Mouse (Mus musculus) liver, embryonic 13.5 days (tissue): ENCODE data around the gene Coro6. TPM values are rescaled to one million over a fixed set of nuclear protein-coding genes. Genes with fewer than 3 reads are reported as not detected.

Experiments used
- ATAC-seq: fragments of 200-750 bp; cut with Nextera tagmentation; 2 replicates; pipeline ENCODE4 v1.8.0; 2017; ENCODE audit warnings: low read depth, mild to moderate bottlenecking, moderate number of reproducible peaks, moderate library complexity
- DNase-seq: peaks from one replicate; pipeline ENCODE4 v3.0.0; 2022
- H3K27ac ChIP-seq: fragments of 300-500 bp; sonication (generic); 2 replicates; pipeline ENCODE4 v1.5.1; 2015; ENCODE audit warnings: moderate library complexity, mild to moderate bottlenecking, inconsistent platforms
- H3K27me3 ChIP-seq: fragments of 300-500 bp; sonication (generic); 2 replicates; pipeline ENCODE4 v1.6.1; 2015; ENCODE audit warnings: mild to moderate bottlenecking, inconsistent platforms
- H3K36me3 ChIP-seq: fragments of 300-500 bp; sonication (generic); 2 replicates; pipeline ENCODE4 v1.6.1; 2015; ENCODE audit warnings: mild to moderate bottlenecking, inconsistent platforms
- H3K4me1 ChIP-seq: fragments of 300-500 bp; sonication (generic); replicated peaks from 2 replicates; pipeline ENCODE4 v1.6.1; 2015; ENCODE audit warnings: inconsistent platforms
- H3K4me2 ChIP-seq: fragments of 300-500 bp; sonication (generic); 2 replicates; pipeline ENCODE4 v1.6.1; 2015; ENCODE audit warnings: inconsistent platforms, mild to moderate bottlenecking, moderate library complexity
- H3K4me3 ChIP-seq: fragments of 300-500 bp; sonication (generic); replicated peaks from 2 replicates; pipeline ENCODE4 v1.5.1; 2015; ENCODE audit warnings: mild to moderate bottlenecking, inconsistent platforms
- H3K9ac ChIP-seq: fragments of 300-500 bp; sonication (generic); 2 replicates; pipeline ENCODE4 v1.6.1; 2015; ENCODE audit warnings: mild to moderate bottlenecking, inconsistent platforms
- H3K9me3 ChIP-seq: fragments of 300-500 bp; sonication (generic); replicated peaks from 2 replicates; pipeline ENCODE4 v1.6.1; 2016; ENCODE audit warnings: inconsistent platforms
- WGBS: fragments of 180-500 bp; shearing (Covaris S2); methylation state at CpG from one replicate; pipeline ENCODE4 v1.1.7; 2015; ENCODE audit not compliant: insufficient replicate concordance; 5-methylcytosine and 5-hydroxymethylcytosine counted together
- polyA plus RNA-seq: library from polyadenylated mRNA; unstranded; fragments of >200 nt; fragmentation: Nextera tagmentation; extraction: Ambion mirVana; gene quantifications from 2 replicates; pipeline ENCODE4 v1.2.1, GENCODE M21; 2015

Gene Coro6
- polyA plus RNA-seq, result 0.03 and 0.22 TPM in 2 replicates

- Histone ChIP-seq H3K9me3 (no peaks in the 10 kb centered on the region), H3K4me2 (peak within 1 kb of the TSS; percentile 80), H3K9ac (peak within 1 kb of the TSS; percentile 41), H3K27ac (no peak within 1 kb of the TSS), H3K4me3 (peak within 1 kb of the TSS; percentile 59), H3K27me3 (peaks cover 74% of the 10 kb centered on the region), H3K4me1 (peaks cover 18% of the 10 kb centered on the region), H3K36me3 (no peaks in the 10 kb centered on the region)
- under 1% methylated on average over 71 of the region's 73 CpGs for WGBS
- ATAC-seq (peak; percentile 62), DNase-seq (peak; percentile 47)
These were observed at the start of gene Coro6 for GRCm38 (mm10) chr11:77462283-77463100. Gene Coro6, plus strand, starts transcription at chr11:77462411.

GRCm38 (mm10) chr11:77414141-77414839, 47.9 kb upstream of the Coro6 start:
- ATAC-seq (no peak), DNase-seq (no peak)
- 0 out of 2 replicates have a peak, but pooled peaks cover under 1% of the 10 kb centered on the region for H3K36me3 ChIP-seq
- no peaks in the 10 kb centered on the region for H3K27me3 ChIP-seq
- no peak overlapping the region for H3K4me3 ChIP-seq
- no peak overlapping the region for H3K4me2 ChIP-seq
- WGBS, result 65% methylated on average over 2 of the region's 2 CpGs
- H3K27ac ChIP-seq, result no peak overlapping the region
- peaks cover 30% of the 10 kb centered on the region for H3K4me1 ChIP-seq
- no peak overlapping the region for H3K9ac ChIP-seq
- H3K9me3 ChIP-seq, result no peaks in the 10 kb centered on the region

GRCm38 (mm10) chr11:77416212-77417000, 45.8 kb upstream of the Coro6 start:
- ATAC-seq, result no peak

GRCm38 (mm10) chr11:77418021-77418420, 44.2 kb upstream of the Coro6 start:
- H3K36me3 ChIP-seq, result peaks cover 7% of the 10 kb centered on the region; the same call in 1 of the 2 replicates
- H3K27ac ChIP-seq, result no peak overlapping the region
- whole genome bisulfite sequencing, result 85% methylated on average over 4 of the region's 4 CpGs
- no peak overlapping the region for H3K4me3 ChIP-seq
- H3K9me3 ChIP-seq, result no peaks in the 10 kb centered on the region
- DNase-seq, result no peak
- no peaks in the 10 kb centered on the region for H3K27me3 ChIP-seq
- peaks cover 29% of the 10 kb centered on the region for H3K4me1 ChIP-seq
- H3K4me2 ChIP-seq, result no peak overlapping the region
- ATAC-seq, result no peak
- no peak overlapping the region for H3K9ac ChIP-seq

More at GRCm38 (mm10) chr11:77416212-77417000, 45.8 kb upstream of the Coro6 start:
- Histone ChIP-seq H3K4me2 (no peak overlapping the region), H3K4me1 (peaks cover 18% of the 10 kb centered on the region), H3K36me3 (peaks cover 7% of the 10 kb centered on the region; the same call in 1 of the 2 replicates), H3K9me3 (no peaks in the 10 kb centered on the region), H3K27me3 (no peaks in the 10 kb centered on the region), H3K27ac (no peak overlapping the region), H3K9ac (no peak overlapping the region), H3K4me3 (no peak overlapping the region)
- no peak for DNase-seq
- WGBS, result 72% methylated on average over 4 of the region's 4 CpGs

- H3K27ac ChIP-seq, result peak overlapping the region; percentile 89
- peaks cover 14% of the 10 kb centered on the region; the same call in 1 of the 2 replicates for H3K36me3 ChIP-seq
- 18% methylated on average over 4 of the region's 4 CpGs for WGBS
- ATAC-seq, result peak; percentile 100
- H3K4me2 ChIP-seq, result peak overlapping the region; percentile 36
- peaks cover 23% of the 10 kb centered on the region for H3K4me1 ChIP-seq
- H3K27me3 ChIP-seq, result no peaks in the 10 kb centered on the region
- H3K9ac ChIP-seq, result peak overlapping the region; percentile 23; the same call in 1 of the 2 replicates
- DNase-seq, result peak; percentile 69
- no peaks in the 10 kb centered on the region for H3K9me3 ChIP-seq
- no peak overlapping the region; the same call in 1 of the 2 replicates for H3K4me3 ChIP-seq
These were observed 38.9 kb upstream of the Coro6 start for GRCm38 (mm10) chr11:77423175-77423859.

GRCm38 (mm10) chr11:77428446-77428845, 33.8 kb upstream of the Coro6 start:
- 76% methylated on average over 1 of the region's 1 CpGs for WGBS
- H3K27ac ChIP-seq, result no peak overlapping the region
- DNase-seq, result no peak
- no peak overlapping the region for H3K4me2 ChIP-seq
- H3K9ac ChIP-seq, result no peak overlapping the region
- no peak for ATAC-seq
- no peaks in the 10 kb centered on the region for H3K27me3 ChIP-seq
- H3K9me3 ChIP-seq, result no peaks in the 10 kb centered on the region
- H3K4me1 ChIP-seq, result peaks cover 9% of the 10 kb centered on the region
- H3K36me3 ChIP-seq, result peaks cover 10% of the 10 kb centered on the region; the same call in 1 of the 2 replicates
- no peak overlapping the region for H3K4me3 ChIP-seq

- no peak for ATAC-seq
- Histone ChIP-seq H3K4me3 (no peak overlapping the region), H3K4me2 (no peak overlapping the region), H3K36me3 (peaks cover 15% of the 10 kb centered on the region; the same call in 1 of the 2 replicates), H3K9me3 (no peaks in the 10 kb centered on the region), H3K27ac (no peak overlapping the region), H3K9ac (no peak overlapping the region), H3K27me3 (no peaks in the 10 kb centered on the region), H3K4me1 (0 out of 2 replicates have a peak, but pooled peaks cover 6% of the 10 kb centered on the region)
- DNase-seq, result no peak
- 80% methylated on average over 2 of the region's 2 CpGs for WGBS
These were observed 25.2 kb upstream of the Coro6 start for GRCm38 (mm10) chr11:77437026-77437425.

GRCm38 (mm10) chr11:77440081-77440480, 22.1 kb upstream of the Coro6 start:
- Histone ChIP-seq H3K27me3 (no peaks in the 10 kb centered on the region), H3K9ac (no peak overlapping the region), H3K4me2 (no peak overlapping the region), H3K9me3 (no peaks in the 10 kb centered on the region), H3K4me1 (peaks cover 9% of the 10 kb centered on the region; the same call in 1 of the 2 replicates), H3K36me3 (peaks cover 17% of the 10 kb centered on the region; the same call in 1 of the 2 replicates), H3K4me3 (no peak overlapping the region), H3K27ac (no peak overlapping the region)
- 82% methylated on average over 9 of the region's 9 CpGs for WGBS
- DNase-seq (no peak), ATAC-seq (no peak)

- no peaks in the 10 kb centered on the region for H3K9me3 ChIP-seq
- H3K27me3 ChIP-seq, result no peaks in the 10 kb centered on the region
- ATAC-seq (no peak), DNase-seq (no peak)
- H3K27ac ChIP-seq, result no peak overlapping the region
- no peak overlapping the region for H3K4me3 ChIP-seq
- H3K36me3 ChIP-seq, result peaks cover 17% of the 10 kb centered on the region; the same call in 1 of the 2 replicates
- H3K9ac ChIP-seq, result no peak overlapping the region
- 70% methylated on average over 8 of the region's 8 CpGs for WGBS
- H3K4me1 ChIP-seq, result peaks cover 13% of the 10 kb centered on the region; the same call in 1 of the 2 replicates
- no peak overlapping the region for H3K4me2 ChIP-seq
These were observed 21.2 kb upstream of the Coro6 start for GRCm38 (mm10) chr11:77441020-77441419.
